Mouse (Mus musculus): ENCODE results near the gene Otud7b. TPM values are rescaled to one million over a fixed set of nuclear protein-coding genes. Genes with fewer than 3 reads are reported as not detected.

Gene Otud7b
- total and polyA plus RNA-seq, 2 experiments from 2014 or later: 9.0 to 10.1 TPM

- no peak overlapping the region for H3K4me2 ChIP-seq (ENCODE audit: low read depth, low read length)
- H3K4me1 ChIP-seq (ENCODE audit: insufficient read depth, low read length): peaks cover 11% of the 10 kb centered on the region
- no peak for ATAC-seq
- H3K36me3 ChIP-seq (ENCODE audit: insufficient read depth, low read length): peaks cover 29% of the 10 kb centered on the region
- WGBS: 94% methylated on average over 6 of the region's 6 CpGs
- no peak overlapping the region for H3K27ac ChIP-seq
- DNase-seq (ENCODE audit: low spot score): no peak
- H3K27me3 ChIP-seq (ENCODE audit: insufficient read depth, low read length): no peaks in the 10 kb centered on the region
- no peaks in the 10 kb centered on the region for H3K9me3 ChIP-seq (ENCODE audit: low read length)
- H3K9ac ChIP-seq (replicated peaks; ENCODE audit: low read length): no peak overlapping the region
- no peak for TF ChIP-seq CTCF (IDR thresholded peaks at IDR 0.05; ENCODE audit: low read depth)
- no peak overlapping the region for H3K4me3 ChIP-seq (ENCODE audit: low read length)
Observed at GRCm38 (mm10) chr3:96175251-96175650, 70.9 kb downstream of the Otud7b start.

GRCm38 (mm10) chr3:96178427-96178826, 74.1 kb downstream of the Otud7b start:
- WGBS: 96% methylated on average over 4 of the region's 4 CpGs
- Histone ChIP-seq H3K4me1 (ENCODE audit: insufficient read depth, low read length) (peaks cover 13% of the 10 kb centered on the region; the same call in 1 of the 2 replicates), H3K4me3 (ENCODE audit: low read length) (no peak overlapping the region), H3K9ac (replicated peaks; ENCODE audit: low read length) (no peak overlapping the region), H3K9me3 (ENCODE audit: low read length) (no peaks in the 10 kb centered on the region), H3K27ac (no peak overlapping the region), H3K4me2 (ENCODE audit: low read depth, low read length) (no peak overlapping the region), H3K36me3 (ENCODE audit: insufficient read depth, low read length) (peaks cover 29% of the 10 kb centered on the region), H3K27me3 (ENCODE audit: insufficient read depth, low read length) (no peaks in the 10 kb centered on the region)
- DNase-seq (ENCODE audit: low spot score) (no peak), ATAC-seq (no peak)
- no peak for TF ChIP-seq CTCF (IDR thresholded peaks at IDR 0.05; ENCODE audit: low read depth)

GRCm38 (mm10) chr3:96178902-96179301, 74.6 kb downstream of the Otud7b start:
- no peak overlapping the region for H3K4me3 ChIP-seq (ENCODE audit: low read length)
- H3K27me3 ChIP-seq (ENCODE audit: insufficient read depth, low read length): no peaks in the 10 kb centered on the region
- no peak overlapping the region for H3K9ac ChIP-seq (replicated peaks; ENCODE audit: low read length)
- no peaks in the 10 kb centered on the region for H3K9me3 ChIP-seq (ENCODE audit: low read length)
- no peak overlapping the region for H3K4me2 ChIP-seq (ENCODE audit: low read depth, low read length)
- no peak for ATAC-seq
- no peak for TF ChIP-seq CTCF (IDR thresholded peaks at IDR 0.05; ENCODE audit: low read depth)
- DNase-seq (ENCODE audit: low spot score): no peak
- peaks cover 13% of the 10 kb centered on the region; the same call in 1 of the 2 replicates for H3K4me1 ChIP-seq (ENCODE audit: insufficient read depth, low read length)
- H3K27ac ChIP-seq: no peak overlapping the region
- peaks cover 29% of the 10 kb centered on the region for H3K36me3 ChIP-seq (ENCODE audit: insufficient read depth, low read length)
- whole genome bisulfite sequencing: 77% methylated on average over 2 of the region's 2 CpGs

- Histone ChIP-seq H3K4me2 (ENCODE audit: low read depth, low read length) (no peak overlapping the region), H3K9me3 (ENCODE audit: low read length) (no peaks in the 10 kb centered on the region), H3K9ac (replicated peaks; ENCODE audit: low read length) (no peak overlapping the region), H3K4me1 (ENCODE audit: insufficient read depth, low read length) (peaks cover 13% of the 10 kb centered on the region; the same call in 1 of the 2 replicates), H3K27me3 (ENCODE audit: insufficient read depth, low read length) (no peaks in the 10 kb centered on the region), H3K36me3 (ENCODE audit: insufficient read depth, low read length) (peaks cover 27% of the 10 kb centered on the region), H3K4me3 (ENCODE audit: low read length) (no peak overlapping the region), H3K27ac (0 out of 2 replicates have a peak overlapping the region, but pooled peaks have one; percentile 22)
- no peak for TF ChIP-seq CTCF (IDR thresholded peaks at IDR 0.05; ENCODE audit: low read depth)
- DNase-seq (ENCODE audit: low spot score) (peak; percentile 71), ATAC-seq (no peak)
- 32% methylated on average over 4 of the region's 4 CpGs for WGBS
Observed at GRCm38 (mm10) chr3:96179531-96179930, 75.2 kb downstream of the Otud7b start.

GRCm38 (mm10) chr3:96180727-96181477, 76.6 kb downstream of the Otud7b start, which contains the start of gene Sv2a:
TSS of gene Sv2a (plus strand) at chr3:96181151.
- peak within 1 kb of the TSS; percentile 70 for H3K4me3 ChIP-seq (ENCODE audit: low read length)
- no peak for TF ChIP-seq CTCF (IDR thresholded peaks at IDR 0.05; ENCODE audit: low read depth)
- peak within 1 kb of the TSS; percentile 69 for H3K4me2 ChIP-seq (ENCODE audit: low read depth, low read length)
- under 1% methylated on average over 18 of the region's 23 CpGs for WGBS
- peaks cover 13% of the 10 kb centered on the region; the same call in 1 of the 2 replicates for H3K4me1 ChIP-seq (ENCODE audit: insufficient read depth, low read length)
- H3K27ac ChIP-seq: peak within 1 kb of the TSS; percentile 89
- H3K9me3 ChIP-seq (ENCODE audit: low read length): no peaks in the 10 kb centered on the region
- H3K27me3 ChIP-seq (ENCODE audit: insufficient read depth, low read length): no peaks in the 10 kb centered on the region
- ATAC-seq (peak; percentile 80), DNase-seq (ENCODE audit: low spot score) (peak; percentile 84)
- peak within 1 kb of the TSS; percentile 74 for H3K9ac ChIP-seq (replicated peaks; ENCODE audit: low read length)
- H3K36me3 ChIP-seq (ENCODE audit: insufficient read depth, low read length): peaks cover 18% of the 10 kb centered on the region

GRCm38 (mm10) chr3:96181510-96182381, 77.4 kb downstream of the Otud7b start:
- ATAC-seq (peak; percentile 57), DNase-seq (ENCODE audit: low spot score) (peak; percentile 63)
- 22% methylated on average over 12 of the region's 12 CpGs for WGBS
- TF ChIP-seq CTCF (IDR thresholded peaks at IDR 0.05; ENCODE audit: low read depth): no peak
- Histone ChIP-seq H3K27ac (peak overlapping the region; percentile 89), H3K9me3 (ENCODE audit: low read length) (no peaks in the 10 kb centered on the region), H3K4me2 (ENCODE audit: low read depth, low read length) (peak overlapping the region; percentile 69), H3K4me1 (ENCODE audit: insufficient read depth, low read length) (peaks cover 13% of the 10 kb centered on the region; the same call in 1 of the 2 replicates), H3K27me3 (ENCODE audit: insufficient read depth, low read length) (no peaks in the 10 kb centered on the region), H3K9ac (replicated peaks; ENCODE audit: low read length) (peak overlapping the region; percentile 74), H3K4me3 (ENCODE audit: low read length) (peak overlapping the region; percentile 70), H3K36me3 (ENCODE audit: insufficient read depth, low read length) (peaks cover 10% of the 10 kb centered on the region; the same call in 1 of the 2 replicates)

Data from hindbrain, postnatal 0 days (tissue).